Mouse (Mus musculus) ES-E14 (cell line): ENCODE results near the gene Dclk1. TPM values are rescaled to one million over a fixed set of nuclear protein-coding genes. Genes with fewer than 3 reads are reported as not detected.

ENCODE experiments used
- DNase-seq: peaks from one replicate; pipeline ENCODE4 v3.0.0-alpha.2; 2013; ENCODE audit warnings: low read depth, low spot score
- H3K27ac ChIP-seq: 2 replicates; pipeline ENCODE4 v1.5.1; 2012; ENCODE audit warnings: low read depth, mild to moderate bottlenecking, low read length, moderate library complexity, mixed read lengths; ENCODE audit not compliant: poor library complexity, insufficient read depth, severe bottlenecking
- H3K36me3 ChIP-seq: 2 replicates; pipeline ENCODE4 v1.6.1; 2012; ENCODE audit warnings: mild to moderate bottlenecking, low read length, moderate library complexity, mixed read lengths; ENCODE audit not compliant: control insufficient read depth, poor library complexity, insufficient read depth, severe bottlenecking
- H3K4me1 ChIP-seq, 2 experiments: fragments of 150-350 bp in 1 of 2; sonication (generic) in 1 of 2; 2 replicates each; pipeline ENCODE4 v1.6.1; 2012; ENCODE audit warnings: low read length in 2 of 2, mild to moderate bottlenecking in 1 of 2, mixed read lengths in 1 of 2; ENCODE audit not compliant: control insufficient read depth in 2 of 2, insufficient read depth in 2 of 2, poor library complexity in 1 of 2
- H3K4me3 ChIP-seq, 2 experiments: fragments of 150-350 bp in 1 of 2; sonication (generic) in 1 of 2; 2 replicates each; pipeline ENCODE4 v1.5.1; 2012; ENCODE audit warnings: low read length in 2 of 2, low read depth in 1 of 2, mild to moderate bottlenecking in 1 of 2, mixed read lengths in 1 of 2; ENCODE audit not compliant: insufficient read depth in 1 of 2, poor library complexity in 1 of 2, severe bottlenecking in 1 of 2
- H3K9ac ChIP-seq: 2 replicates; pipeline ENCODE4 v1.6.1; 2012; ENCODE audit warnings: low read depth, mild to moderate bottlenecking, low read length, mixed read lengths; ENCODE audit not compliant: poor library complexity, insufficient read depth, severe bottlenecking
- H3K9me3 ChIP-seq: fragments of 150-350 bp; sonication (generic); 2 replicates; pipeline ENCODE4 v1.6.1; 2012; ENCODE audit warnings: low read depth, mild to moderate bottlenecking, low read length; ENCODE audit not compliant: control insufficient read depth, insufficient read depth
- CHD2 ChIP-seq: IDR thresholded peaks from 2 replicates; pipeline ENCODE4 v1.6.1; 2014; ENCODE audit warnings: mild to moderate bottlenecking, low read depth, low read length, inconsistent platforms
- HCFC1 ChIP-seq: IDR thresholded peaks from 2 replicates; pipeline ENCODE4 v1.6.1; 2012; ENCODE audit warnings: low read length, inconsistent platforms, borderline replicate concordance; ENCODE audit not compliant: insufficient read depth
- MAFK ChIP-seq: IDR thresholded peaks from 2 replicates; pipeline ENCODE4 v1.6.1; 2014; ENCODE audit warnings: mild to moderate bottlenecking, low read depth, low read length, inconsistent platforms; ENCODE audit not compliant: insufficient read depth
- ZC3H11A ChIP-seq: IDR thresholded peaks from 2 replicates; pipeline ENCODE4 v1.6.1; 2012; ENCODE audit warnings: low read depth, mild to moderate bottlenecking, inconsistent platforms, low read length, borderline replicate concordance
- ZNF384 ChIP-seq: IDR thresholded peaks from 2 replicates; pipeline ENCODE4 v1.6.1; 2012; ENCODE audit warnings: low read depth, low read length, inconsistent platforms
- in situ Hi-C, 2 experiments: fragments of 600-800 bp; cut with MboI; formaldehyde crosslinking; loops; one replicate each; pipeline ENCODE4 v1.15.1; 2025; ENCODE audit warnings: low sequenced_read_pairs in 2 of 2, inconsistent platforms in 1 of 2; ENCODE audit not compliant: unreplicated experiment in 2 of 2
- total RNA-seq: library from RNA; depleted of rRNA; stranded (reverse); fragments of 300-350 nt; gene quantifications from 2 replicates; pipeline ENCODE4 v1.2.3, GENCODE M21; 2012

Gene Dclk1
- total RNA-seq, 1 experiment: 1.7 TPM

GRCm38 (mm10) chr3:55567476-55567875, 325.3 kb downstream of the Dclk1 start:
- H3K9me3 ChIP-seq: no peaks in the 10 kb centered on the region
- DNase-seq: no peak
- no peaks in the 10 kb centered on the region for H3K36me3 ChIP-seq
- no peaks in the 10 kb centered on the region for H3K4me1 ChIP-seq
- H3K4me3 ChIP-seq: no peak overlapping the region
- H3K9ac ChIP-seq: no peak overlapping the region
- H3K27ac ChIP-seq: no peak overlapping the region
- in situ Hi-C loops: no loop called here
- TF ChIP-seq ZNF384 (no peak), HCFC1 (no peak), ZC3H11A (no peak), MAFK (no peak), CHD2 (no peak)

DNA sequence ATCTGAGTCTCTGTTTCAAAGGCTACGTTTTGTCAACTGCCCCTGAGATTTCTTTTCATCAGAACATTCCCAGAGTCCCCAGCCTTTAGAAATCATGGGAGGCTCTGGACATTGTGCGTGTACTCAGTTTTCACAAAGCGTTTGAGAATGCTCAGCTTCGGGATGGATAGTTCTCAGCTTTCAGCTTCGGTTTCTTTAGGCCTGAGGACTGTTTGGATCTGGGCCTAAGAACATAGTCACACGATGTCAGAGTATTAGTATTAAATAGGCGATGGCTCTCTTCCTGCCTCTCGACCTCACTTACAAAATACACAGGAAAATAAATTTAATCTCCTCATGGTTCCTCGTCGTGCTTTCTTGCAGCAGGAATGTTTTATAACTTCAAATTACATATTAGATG, 327.4 kb downstream of the Dclk1 start:
- DNase-seq: no peak
- no peaks in the 10 kb centered on the region for H3K4me1 ChIP-seq
- no peaks in the 10 kb centered on the region for H3K9me3 ChIP-seq
- no peak overlapping the region for H3K27ac ChIP-seq
- no peak for TF ChIP-seq ZC3H11A
- no peak for TF ChIP-seq ZNF384
- TF ChIP-seq MAFK: no peak
- TF ChIP-seq CHD2: no peak
- no peak for TF ChIP-seq HCFC1
- H3K9ac ChIP-seq: no peak overlapping the region
- no peak overlapping the region for H3K4me3 ChIP-seq
- H3K36me3 ChIP-seq: no peaks in the 10 kb centered on the region
- in situ Hi-C loops: no loop called here

GRCm38 (mm10) chr3:55571034-55571433, 328.9 kb downstream of the Dclk1 start:
- no peak for DNase-seq
- in situ Hi-C loops: no loop called here
- H3K9ac ChIP-seq: no peak overlapping the region
- no peaks in the 10 kb centered on the region for H3K4me1 ChIP-seq
- H3K4me3 ChIP-seq: no peak overlapping the region
- TF ChIP-seq CHD2: no peak
- TF ChIP-seq HCFC1: no peak
- H3K27ac ChIP-seq: no peak overlapping the region
- H3K36me3 ChIP-seq: no peaks in the 10 kb centered on the region
- H3K9me3 ChIP-seq: no peaks in the 10 kb centered on the region

DNA sequence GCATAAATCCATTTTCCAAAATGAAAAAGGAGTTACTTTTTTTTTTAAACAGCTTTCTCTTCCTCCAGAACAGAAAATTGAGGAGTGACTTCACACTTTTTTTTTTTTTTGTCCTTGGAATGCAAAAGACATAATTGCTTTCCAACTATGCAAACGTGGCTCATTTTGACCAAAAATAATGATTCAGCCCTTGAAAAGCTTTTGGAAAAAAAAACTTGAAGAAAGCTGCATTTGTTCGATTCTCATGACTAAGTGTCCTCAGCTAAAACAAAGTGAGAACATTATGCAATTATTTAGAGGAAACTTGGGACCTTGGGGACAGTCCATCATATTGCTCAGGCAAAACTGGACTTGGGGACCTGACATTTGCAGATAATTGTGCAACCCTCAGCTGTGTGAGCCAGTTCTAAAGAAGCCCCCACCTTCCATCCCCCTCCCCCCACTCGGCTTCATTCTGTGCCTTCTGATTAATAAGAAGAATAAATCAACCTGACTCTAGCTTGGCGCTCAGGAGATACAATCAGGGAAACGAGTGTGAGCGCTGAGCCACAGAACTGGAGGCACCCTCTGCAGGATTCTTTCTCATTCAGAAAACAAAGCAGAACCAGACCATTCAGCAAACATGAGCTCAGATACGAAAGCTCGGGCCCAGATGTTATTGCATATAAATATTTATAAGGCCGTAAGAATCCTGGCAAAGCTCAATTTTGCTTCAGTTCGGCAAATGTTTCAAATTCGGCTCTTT, 329.6 kb downstream of the Dclk1 start:
- H3K9me3 ChIP-seq: no peaks in the 10 kb centered on the region
- H3K4me3 ChIP-seq: no peak overlapping the region
- H3K4me1 ChIP-seq: no peaks in the 10 kb centered on the region
- TF ChIP-seq CHD2: no peak
- TF ChIP-seq ZNF384: no peak
- TF ChIP-seq ZC3H11A: no peak
- TF ChIP-seq MAFK: no peak
- no peak for TF ChIP-seq HCFC1
- no peaks in the 10 kb centered on the region for H3K36me3 ChIP-seq
- in situ Hi-C loops: no loop called here
- H3K27ac ChIP-seq: no peak overlapping the region
- H3K9ac ChIP-seq: no peak overlapping the region
- no peak for DNase-seq

GRCm38 (mm10) chr3:55572297-55572681, 330.1 kb downstream of the Dclk1 start:
- TF ChIP-seq ZNF384 (no peak), MAFK (no peak), CHD2 (no peak), HCFC1 (no peak), ZC3H11A (no peak)
- H3K36me3 ChIP-seq: no peaks in the 10 kb centered on the region
- H3K4me3 ChIP-seq: no peak overlapping the region
- H3K4me1 ChIP-seq: no peaks in the 10 kb centered on the region
- in situ Hi-C loops: no loop called here
- no peak overlapping the region for H3K27ac ChIP-seq
- H3K9ac ChIP-seq: no peak overlapping the region
- no peaks in the 10 kb centered on the region for H3K9me3 ChIP-seq
- DNase-seq: no peak
